Mouse (Mus musculus) forebrain, embryonic 15.5 days (tissue): ENCODE measurements at regions not wholly inside any gene's neighbourhood (a gene's known extent, or its start where the extent isn't known, plus 50 kb on each side); places are given as distances from the start of the nearest gene placed in this dataset.

Experiments
- ATAC-seq: fragments of 200-750 bp; cut with Nextera tagmentation; replicated peaks from 2 replicates; pipeline ENCODE4 v1.8.0; 2017; ENCODE audit warnings: mild to moderate bottlenecking, moderate TSS enrichment, moderate library complexity
- H3K27ac ChIP-seq: fragments of 300-500 bp; sonication (generic); replicated peaks from 2 replicates; pipeline ENCODE4 v1.5.1; 2015; ENCODE audit warnings: mild to moderate bottlenecking, inconsistent platforms
- H3K27me3 ChIP-seq: fragments of 300-500 bp; sonication (generic); 2 replicates; pipeline ENCODE4 v1.6.1; 2015; ENCODE audit warnings: inconsistent platforms
- H3K36me3 ChIP-seq: fragments of 300-500 bp; sonication (generic); 2 replicates; pipeline ENCODE4 v1.6.1; 2015; ENCODE audit warnings: mild to moderate bottlenecking, inconsistent platforms
- H3K4me1 ChIP-seq: fragments of 300-500 bp; sonication (generic); 2 replicates; pipeline ENCODE4 v1.6.1; 2015; ENCODE audit warnings: inconsistent platforms
- H3K4me2 ChIP-seq: fragments of 300-500 bp; sonication (generic); replicated peaks from 2 replicates; pipeline ENCODE4 v1.6.1; 2015; ENCODE audit warnings: mild to moderate bottlenecking, inconsistent platforms
- H3K4me3 ChIP-seq: fragments of 300-500 bp; sonication (generic); 2 replicates; pipeline ENCODE4 v1.5.1; 2015; ENCODE audit warnings: mild to moderate bottlenecking, inconsistent platforms
- H3K9ac ChIP-seq: fragments of 300-500 bp; sonication (generic); replicated peaks from 2 replicates; pipeline ENCODE4 v1.6.1; 2015; ENCODE audit warnings: mild to moderate bottlenecking, inconsistent platforms
- H3K9me3 ChIP-seq: fragments of 300-500 bp; sonication (generic); 2 replicates; pipeline ENCODE4 v1.6.1; 2016; ENCODE audit warnings: inconsistent platforms
- WGBS: fragments of 180-500 bp; shearing (Covaris S2); methylation state at CpG from one replicate; pipeline ENCODE4 v1.1.7; 2015; ENCODE audit warnings: mixed read lengths; 5-methylcytosine and 5-hydroxymethylcytosine counted together

GRCm38 (mm10) chr11:18011101-18011733 is 57.5 kb upstream of the Etaa1 start:
- Histone ChIP-seq H3K9ac (no peak overlapping the region), H3K9me3 (no peaks in the 10 kb centered on the region), H3K27me3 (no peaks in the 10 kb centered on the region), H3K4me3 (no peak overlapping the region), H3K27ac (no peak overlapping the region), H3K4me1 (peaks cover 23% of the 10 kb centered on the region), H3K36me3 (no peaks in the 10 kb centered on the region), H3K4me2 (peak overlapping the region; percentile 24)
- peak; percentile 78 for ATAC-seq
- 8% methylated on average over 13 of the region's 13 CpGs for WGBS

GRCm38 (mm10) chr11:18008140-18008539 is 54.5 kb upstream of the Etaa1 start:
- no peak overlapping the region for H3K27ac ChIP-seq
- H3K4me3 ChIP-seq: no peak overlapping the region
- no peak overlapping the region for H3K9ac ChIP-seq
- 87% methylated on average over 6 of the region's 6 CpGs for WGBS
- H3K27me3 ChIP-seq: no peaks in the 10 kb centered on the region
- peaks cover 16% of the 10 kb centered on the region for H3K4me1 ChIP-seq
- H3K4me2 ChIP-seq: no peak overlapping the region
- no peak for ATAC-seq
- no peaks in the 10 kb centered on the region for H3K36me3 ChIP-seq
- H3K9me3 ChIP-seq: no peaks in the 10 kb centered on the region
